In genomic region chr1:191111146-191111545, GRCm38 (mm10) we compare ENCODE assay signal across 8 mouse cellular contexts. TPM values are rescaled to one million over a fixed set of nuclear protein-coding genes. Genes with fewer than 3 reads are reported as not detected.
DNase-seq lines count a peak whose midpoint lies in the region; ATAC-seq and TF ChIP-seq lines count a peak whose summit lies in the region.
"Had no signal": no experiment of that assay in that cellular context is flagged by ENCODE, and none has a peak within 500 bp of the region (broad histone marks: within the 10 kb centered on the region; RNA-seq: fewer than 3 reads in every experiment).

No protein-coding gene starts in this region.

- H3K36me3 ChIP-seq in heart, embryonic 13.5 days = no peaks in the 10 kb centered on the region
- H3K36me3 ChIP-seq in lung, postnatal 0 days (ENCODE audit: insufficient read depth, low read length) = no peaks in the 10 kb centered on the region

- TF ChIP-seq EP300 in lung, postnatal 0 days (IDR thresholded peaks at IDR 0.05) = no peak

- H3K4me1 ChIP-seq in heart, embryonic 13.5 days = peaks cover 27% of the 10 kb centered on the region
- no peaks in the 10 kb centered on the region for H3K4me1 ChIP-seq in lung, postnatal 0 days (ENCODE audit: insufficient read depth, low read depth, low read length)

- H3K9ac ChIP-seq in heart, embryonic 13.5 days = no peak overlapping the region
- H3K9ac ChIP-seq in lung, postnatal 0 days (replicated peaks; ENCODE audit: low read depth) = no peak overlapping the region

- 0 out of 2 replicates have a peak overlapping the region, but pooled peaks have one; percentile 2 for H3K4me2 ChIP-seq in heart, embryonic 13.5 days
- peak overlapping the region; percentile 14; the same call in 1 of the 2 replicates for H3K4me2 ChIP-seq in lung, postnatal 0 days (replicated peaks; ENCODE audit: low read depth, low read length)

- 38% methylated on average over 8 of the region's 8 CpGs for WGBS in heart, embryonic 13.5 days
- 40% methylated on average over 8 of the region's 8 CpGs for WGBS in lung, postnatal 0 days

- no peaks in the 10 kb centered on the region for H3K9me3 ChIP-seq in heart, embryonic 13.5 days
- no peaks in the 10 kb centered on the region for H3K9me3 ChIP-seq in lung, postnatal 0 days (ENCODE audit: low read length)

- peak; percentile 12 for DNase-seq in thymus, postnatal 0 days (ENCODE audit: low spot score)
- DNase-seq in thymus, postnatal 10 days (ENCODE audit: low spot score in 2 of 2) = no peak
- DNase-seq in lung, postnatal 0 days (ENCODE audit: low spot score) = peak; percentile 38
- DNase-seq in frontal cortex, postnatal 25 days (ENCODE audit: low spot score in 2 of 2) = no peak
- no peak for DNase-seq in urinary bladder, adult 18-20 months (ENCODE audit: low spot score in 2 of 2)

- H3K27me3 ChIP-seq in heart, embryonic 13.5 days (replicated peaks) = no peaks in the 10 kb centered on the region
- no peaks in the 10 kb centered on the region for H3K27me3 ChIP-seq in lung, postnatal 0 days (replicated peaks; ENCODE audit: insufficient read depth, low read length)

- TF ChIP-seq CTCF in lung, postnatal 0 days (IDR thresholded peaks at IDR 0.05) = no peak

- H3K4me3 ChIP-seq in heart, embryonic 13.5 days = no peak overlapping the region
- no peak overlapping the region for H3K4me3 ChIP-seq in lung, postnatal 0 days (ENCODE audit: low read depth, low read length)

- no peak for ATAC-seq in heart, embryonic 13.5 days (ENCODE audit: extremely low read depth, insufficient number of reproducible peaks, low FRiP score, low TSS enrichment)
- peak; percentile 41 for ATAC-seq in lung, postnatal 0 days
- no peak for ATAC-seq in frontal cortex, adult (ENCODE audit: low TSS enrichment)

- H3K27ac ChIP-seq in heart, embryonic 13.5 days (replicated peaks) = peak overlapping the region; percentile 33; the same call in 1 of the 2 replicates
- no peak overlapping the region for H3K27ac ChIP-seq in lung, postnatal 0 days (ENCODE audit: low read length)

RNA-seq across cellular contexts. Expression of gene Batf3, which starts 13.5 kb away (rescaled TPM):
- polyA plus RNA-seq in thymus, postnatal 0 days (2015; fragmentation: Nextera tagmentation; extraction: Ambion mirVana) = 3.2 and 3.6 TPM in 2 replicates
- 3.5 and 4.3 TPM in 2 replicates for polyA plus RNA-seq in heart, embryonic 13.5 days (2015; fragmentation: Nextera tagmentation; extraction: Ambion mirVana)
- polyA plus RNA-seq in lung, postnatal 0 days (2015; fragmentation: Nextera tagmentation; extraction: Ambion mirVana) = 2.0 and 2.6 TPM in 2 replicates

RNA-seq across cellular contexts. Expression of gene Nsl1, which starts 48.3 kb away (rescaled TPM):
- polyA plus RNA-seq in thymus, postnatal 0 days (2015; fragmentation: Nextera tagmentation; extraction: Ambion mirVana) = 20.3 and 20.4 TPM in 2 replicates
- polyA plus RNA-seq in heart, embryonic 13.5 days (2015; fragmentation: Nextera tagmentation; extraction: Ambion mirVana) = 12.4 and 14.0 TPM in 2 replicates
- polyA plus RNA-seq in lung, postnatal 0 days (2015; fragmentation: Nextera tagmentation; extraction: Ambion mirVana) = 1.5 and 1.8 TPM in 2 replicates

RNA-seq across cellular contexts. Expression of gene Tatdn3, which starts 48.4 kb away (rescaled TPM):
- polyA plus RNA-seq in thymus, postnatal 0 days (2015; fragmentation: Nextera tagmentation; extraction: Ambion mirVana) = 12.0 and 14.0 TPM in 2 replicates
- 15.8 and 17.5 TPM in 2 replicates for polyA plus RNA-seq in heart, embryonic 13.5 days (2015; fragmentation: Nextera tagmentation; extraction: Ambion mirVana)
- polyA plus RNA-seq in lung, postnatal 0 days (2015; fragmentation: Nextera tagmentation; extraction: Ambion mirVana) = 10.5 and 11.9 TPM in 2 replicates

RNA-seq across cellular contexts. Expression of gene Fam71a, which starts 53.5 kb away (rescaled TPM):
- polyA plus RNA-seq in thymus, postnatal 0 days (2015; fragmentation: Nextera tagmentation; extraction: Ambion mirVana) = not detected in 2 replicates
- not detected in 2 replicates for polyA plus RNA-seq in heart, embryonic 13.5 days (2015; fragmentation: Nextera tagmentation; extraction: Ambion mirVana)
- polyA plus RNA-seq in lung, postnatal 0 days (2015; fragmentation: Nextera tagmentation; extraction: Ambion mirVana) = not detected in 2 replicates
- polyA plus RNA-seq: embryonic facial prominence, embryonic 11.5 days had no signal

Comparison
In these comparisons a context has a peak if more than half of its experiments do, and no peak if none do; other contexts are left out.
1. DNase-seq: peak in thymus, postnatal 0 days (single experiment) and lung, postnatal 0 days (single experiment); none in thymus, postnatal 10 days (0 of 2), frontal cortex, postnatal 25 days (0 of 2) and urinary bladder, adult 18-20 months (0 of 2).